Mouse (Mus musculus): ENCODE data around the gene Dhx8. TPM values are rescaled to one million over a fixed set of nuclear protein-coding genes. Genes with fewer than 3 reads are reported as not detected.

The Dhx8 gene
- polyA plus RNA-seq, 1 experiment from 2014 or later = 16.3 TPM

- 62% methylated on average over 8 of the region's 8 CpGs for WGBS (ENCODE audit: insufficient replicate concordance)
- H3K4me3 ChIP-seq (ENCODE audit: low read depth, low read length) = no peak overlapping the region
- ATAC-seq (ENCODE audit: low read depth) = no peak
- no peak overlapping the region for H3K27ac ChIP-seq (ENCODE audit: low read length)
- H3K9me3 ChIP-seq (replicated peaks; ENCODE audit: control insufficient read depth, low read length) = no peaks in the 10 kb centered on the region
- H3K27me3 ChIP-seq (ENCODE audit: control insufficient read depth, insufficient read depth, low read depth, low read length) = no peaks in the 10 kb centered on the region
- H3K4me2 ChIP-seq (ENCODE audit: low read depth, low read length) = no peak overlapping the region
- H3K9ac ChIP-seq (ENCODE audit: low read depth, low read length) = no peak overlapping the region
- H3K36me3 ChIP-seq (ENCODE audit: control insufficient read depth, insufficient read depth) = no peaks in the 10 kb centered on the region
- no peaks in the 10 kb centered on the region for H3K4me1 ChIP-seq (ENCODE audit: control insufficient read depth, low read depth, low read length)
These were observed 7.7 kb upstream of the Dhx8 start for GRCm38 (mm10) chr11:101725043-101725442.

DNA sequence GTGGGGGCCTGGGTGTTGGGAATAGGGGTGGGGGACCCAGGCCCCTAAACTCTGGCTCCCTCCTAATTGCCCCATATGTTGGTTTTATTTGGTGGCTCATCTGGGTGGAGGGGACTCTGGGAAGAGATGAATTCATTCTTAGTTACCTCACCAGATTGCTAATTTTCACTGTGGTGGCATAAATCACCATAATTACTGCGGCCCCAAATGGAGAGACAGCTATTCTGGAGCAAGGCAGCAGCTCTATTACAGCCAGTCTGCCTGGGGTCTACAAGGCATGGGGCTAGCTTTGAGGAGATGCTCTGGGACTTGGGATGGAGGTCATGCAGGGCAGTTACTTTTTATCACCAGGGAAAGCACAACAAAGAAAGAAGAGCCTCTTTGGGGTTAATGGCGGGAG, 6.0 kb upstream of the Dhx8 start:
- no peak for ATAC-seq (ENCODE audit: low read depth)
- no peaks in the 10 kb centered on the region for H3K4me1 ChIP-seq (ENCODE audit: control insufficient read depth, low read depth, low read length)
- no peak overlapping the region for H3K4me2 ChIP-seq (ENCODE audit: low read depth, low read length)
- H3K27ac ChIP-seq (ENCODE audit: low read length) = no peak overlapping the region
- H3K9ac ChIP-seq (ENCODE audit: low read depth, low read length) = no peak overlapping the region
- H3K9me3 ChIP-seq (replicated peaks; ENCODE audit: control insufficient read depth, low read length) = no peaks in the 10 kb centered on the region
- WGBS (ENCODE audit: insufficient replicate concordance) = 66% methylated on average over 2 of the region's 2 CpGs
- H3K27me3 ChIP-seq (ENCODE audit: control insufficient read depth, insufficient read depth, low read depth, low read length) = no peaks in the 10 kb centered on the region
- no peaks in the 10 kb centered on the region for H3K36me3 ChIP-seq (ENCODE audit: control insufficient read depth, insufficient read depth)
- no peak overlapping the region for H3K4me3 ChIP-seq (ENCODE audit: low read depth, low read length)

DNA sequence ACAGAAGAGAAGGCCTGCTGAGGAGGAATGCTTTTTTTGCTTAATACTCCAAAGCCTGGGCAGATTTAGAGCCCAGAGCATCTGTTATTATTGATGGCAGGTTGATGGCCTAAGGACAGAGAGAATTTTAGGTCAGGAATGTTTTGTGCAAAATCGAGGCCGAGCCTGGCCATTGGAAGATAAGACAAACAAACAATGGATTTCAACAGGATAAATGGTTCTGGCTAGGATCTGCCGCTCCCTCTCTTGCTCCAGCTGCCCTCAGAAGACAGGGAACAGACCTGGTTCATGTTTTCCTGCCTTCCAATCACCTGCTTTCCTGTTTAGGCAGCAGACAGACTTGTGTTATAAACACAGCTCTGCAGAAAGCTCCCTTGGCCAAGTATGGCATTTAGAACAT, 3.4 kb upstream of the Dhx8 start:
- Histone ChIP-seq H3K9me3 (replicated peaks; ENCODE audit: control insufficient read depth, low read length) (no peaks in the 10 kb centered on the region), H3K27ac (ENCODE audit: low read length) (no peak overlapping the region), H3K27me3 (ENCODE audit: control insufficient read depth, insufficient read depth, low read depth, low read length) (no peaks in the 10 kb centered on the region), H3K4me3 (ENCODE audit: low read depth, low read length) (no peak overlapping the region), H3K4me1 (ENCODE audit: control insufficient read depth, low read depth, low read length) (peaks cover 11% of the 10 kb centered on the region), H3K4me2 (ENCODE audit: low read depth, low read length) (no peak overlapping the region), H3K9ac (ENCODE audit: low read depth, low read length) (no peak overlapping the region), H3K36me3 (ENCODE audit: control insufficient read depth, insufficient read depth) (no peaks in the 10 kb centered on the region)
- ATAC-seq (ENCODE audit: low read depth) = no peak
- WGBS (ENCODE audit: insufficient replicate concordance) = 45% methylated on average over 3 of the region's 3 CpGs

DNA sequence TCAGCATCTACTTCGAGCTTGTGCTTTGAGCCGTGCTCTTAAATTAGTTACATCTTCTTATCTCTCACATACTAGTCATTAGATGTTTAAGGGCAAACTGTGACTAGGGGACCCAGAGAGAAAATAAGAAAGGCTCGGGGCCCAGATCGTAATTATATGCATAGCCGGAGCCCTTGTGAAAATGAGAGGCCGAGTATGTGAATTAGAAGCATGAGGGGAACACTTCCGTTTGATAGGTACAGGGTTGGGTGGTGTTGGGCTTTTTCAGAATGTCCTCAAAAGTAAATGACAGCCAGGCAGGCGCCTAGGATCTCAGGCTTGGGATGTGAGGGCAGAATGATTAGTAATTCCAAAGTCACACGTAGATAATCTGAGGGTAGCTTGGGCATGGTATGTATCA, 877 bp downstream of the Dhx8 start:
- H3K9me3 ChIP-seq (replicated peaks; ENCODE audit: control insufficient read depth, low read length) = no peaks in the 10 kb centered on the region
- peak overlapping the region; percentile 88 for H3K9ac ChIP-seq (ENCODE audit: low read depth, low read length)
- peak overlapping the region; percentile 85 for H3K27ac ChIP-seq (ENCODE audit: low read length)
- peak overlapping the region; percentile 87 for H3K4me2 ChIP-seq (ENCODE audit: low read depth, low read length)
- H3K27me3 ChIP-seq (ENCODE audit: control insufficient read depth, insufficient read depth, low read depth, low read length) = no peaks in the 10 kb centered on the region
- peaks cover 11% of the 10 kb centered on the region for H3K4me1 ChIP-seq (ENCODE audit: control insufficient read depth, low read depth, low read length)
- no peak for ATAC-seq (ENCODE audit: low read depth)
- H3K4me3 ChIP-seq (ENCODE audit: low read depth, low read length) = peak overlapping the region; percentile 89
- peaks cover 19% of the 10 kb centered on the region for H3K36me3 ChIP-seq (ENCODE audit: control insufficient read depth, insufficient read depth)
- 13% methylated on average over 9 of the region's 9 CpGs for WGBS (ENCODE audit: insufficient replicate concordance)

- no peak for ATAC-seq (ENCODE audit: low read depth)
- Histone ChIP-seq H3K9ac (ENCODE audit: low read depth, low read length) (no peak overlapping the region), H3K36me3 (ENCODE audit: control insufficient read depth, insufficient read depth) (peaks cover 67% of the 10 kb centered on the region), H3K27me3 (ENCODE audit: control insufficient read depth, insufficient read depth, low read depth, low read length) (no peaks in the 10 kb centered on the region), H3K27ac (ENCODE audit: low read length) (no peak overlapping the region), H3K4me2 (ENCODE audit: low read depth, low read length) (no peak overlapping the region), H3K4me1 (ENCODE audit: control insufficient read depth, low read depth, low read length) (no peaks in the 10 kb centered on the region; the same call in none of the 2 replicates), H3K4me3 (ENCODE audit: low read depth, low read length) (no peak overlapping the region), H3K9me3 (replicated peaks; ENCODE audit: control insufficient read depth, low read length) (no peaks in the 10 kb centered on the region)
- 93% methylated on average over 8 of the region's 8 CpGs for WGBS (ENCODE audit: insufficient replicate concordance)
These were observed 23.9 kb downstream of the Dhx8 start for GRCm38 (mm10) chr11:101756616-101757015.

GRCm38 (mm10) chr11:101757366-101757765, 24.6 kb downstream of the Dhx8 start:
- Histone ChIP-seq H3K36me3 (ENCODE audit: control insufficient read depth, insufficient read depth) (peaks cover 64% of the 10 kb centered on the region), H3K27ac (ENCODE audit: low read length) (no peak overlapping the region)

GRCm38 (mm10) chr11:101758431-101758830, 25.7 kb downstream of the Dhx8 start:
- H3K36me3 ChIP-seq (ENCODE audit: control insufficient read depth, insufficient read depth) = peaks cover 55% of the 10 kb centered on the region
- no peaks in the 10 kb centered on the region for H3K27me3 ChIP-seq (ENCODE audit: control insufficient read depth, insufficient read depth, low read depth, low read length)
- no peak overlapping the region for H3K27ac ChIP-seq (ENCODE audit: low read length)
- H3K4me3 ChIP-seq (ENCODE audit: low read depth, low read length) = no peak overlapping the region
- H3K4me1 ChIP-seq (ENCODE audit: control insufficient read depth, low read depth, low read length) = no peaks in the 10 kb centered on the region; the same call in none of the 2 replicates
- H3K4me2 ChIP-seq (ENCODE audit: low read depth, low read length) = no peak overlapping the region
- no peak for ATAC-seq (ENCODE audit: low read depth)
- 79% methylated on average over 5 of the region's 5 CpGs for WGBS (ENCODE audit: insufficient replicate concordance)
- H3K9ac ChIP-seq (ENCODE audit: low read depth, low read length) = no peak overlapping the region
- H3K9me3 ChIP-seq (replicated peaks; ENCODE audit: control insufficient read depth, low read length) = no peaks in the 10 kb centered on the region

More at GRCm38 (mm10) chr11:101757366-101757765, 24.6 kb downstream of the Dhx8 start:
- Histone ChIP-seq H3K4me2 (ENCODE audit: low read depth, low read length) (no peak overlapping the region), H3K4me1 (ENCODE audit: control insufficient read depth, low read depth, low read length) (no peaks in the 10 kb centered on the region; the same call in none of the 2 replicates), H3K9me3 (replicated peaks; ENCODE audit: control insufficient read depth, low read length) (no peaks in the 10 kb centered on the region), H3K4me3 (ENCODE audit: low read depth, low read length) (no peak overlapping the region), H3K9ac (ENCODE audit: low read depth, low read length) (no peak overlapping the region), H3K27me3 (ENCODE audit: control insufficient read depth, insufficient read depth, low read depth, low read length) (no peaks in the 10 kb centered on the region)
- WGBS (ENCODE audit: insufficient replicate concordance) = 88% methylated on average over 8 of the region's 8 CpGs
- no peak for ATAC-seq (ENCODE audit: low read depth)

DNA sequence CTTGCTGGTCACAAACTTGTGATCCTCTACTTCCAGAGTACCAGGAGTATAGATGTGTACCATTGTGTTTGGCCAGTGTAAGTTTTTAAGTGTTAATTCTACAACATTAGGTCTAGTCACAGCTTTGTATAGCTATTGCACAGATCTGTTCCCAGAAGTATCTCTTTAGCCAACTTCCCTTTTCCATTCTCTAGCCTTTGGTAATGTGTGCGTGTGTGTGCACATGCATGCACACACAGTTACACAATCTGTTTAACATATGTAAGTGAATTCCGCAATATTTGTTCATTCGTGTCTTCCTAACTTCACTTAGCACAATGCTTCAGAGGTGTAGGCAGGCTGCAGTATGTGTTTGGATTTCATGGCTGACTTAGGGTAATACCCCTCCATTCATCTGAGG, 26.8 kb downstream of the Dhx8 start:
- no peak overlapping the region for H3K27ac ChIP-seq (ENCODE audit: low read length)
- H3K4me2 ChIP-seq (ENCODE audit: low read depth, low read length) = no peak overlapping the region
- H3K27me3 ChIP-seq (ENCODE audit: control insufficient read depth, insufficient read depth, low read depth, low read length) = no peaks in the 10 kb centered on the region
- no peaks in the 10 kb centered on the region for H3K9me3 ChIP-seq (replicated peaks; ENCODE audit: control insufficient read depth, low read length)
- H3K36me3 ChIP-seq (ENCODE audit: control insufficient read depth, insufficient read depth) = peaks cover 54% of the 10 kb centered on the region
- ATAC-seq (ENCODE audit: low read depth) = no peak
- 74% methylated on average over 3 of the region's 3 CpGs for WGBS (ENCODE audit: insufficient replicate concordance)
- no peak overlapping the region for H3K9ac ChIP-seq (ENCODE audit: low read depth, low read length)
- no peak overlapping the region for H3K4me3 ChIP-seq (ENCODE audit: low read depth, low read length)
- H3K4me1 ChIP-seq (ENCODE audit: control insufficient read depth, low read depth, low read length) = no peaks in the 10 kb centered on the region; the same call in none of the 2 replicates

DNA sequence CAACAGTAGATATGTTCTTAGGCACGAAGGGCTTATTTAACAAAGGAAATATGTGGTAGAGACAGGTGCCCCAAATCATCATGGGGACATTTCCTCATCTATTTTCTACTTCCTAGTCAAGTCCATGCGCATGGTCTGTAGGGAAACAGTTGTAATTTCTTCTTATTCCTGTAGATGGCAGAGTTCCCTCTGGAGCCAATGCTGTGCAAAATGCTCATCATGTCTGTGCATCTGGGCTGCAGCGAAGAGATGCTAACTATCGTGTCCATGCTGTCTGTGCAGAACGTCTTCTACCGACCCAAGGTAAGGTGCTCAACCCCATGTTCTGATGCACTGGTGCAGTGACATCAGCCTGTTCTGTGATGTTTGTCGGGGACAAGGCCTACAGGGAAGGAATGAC, 31.0 kb downstream of the Dhx8 start:
- Histone ChIP-seq H3K9ac (ENCODE audit: low read depth, low read length) (no peak overlapping the region), H3K27ac (ENCODE audit: low read length) (no peak overlapping the region), H3K36me3 (ENCODE audit: control insufficient read depth, insufficient read depth) (peaks cover 55% of the 10 kb centered on the region), H3K27me3 (ENCODE audit: control insufficient read depth, insufficient read depth, low read depth, low read length) (no peaks in the 10 kb centered on the region), H3K4me3 (ENCODE audit: low read depth, low read length) (no peak overlapping the region), H3K4me2 (ENCODE audit: low read depth, low read length) (no peak overlapping the region), H3K9me3 (replicated peaks; ENCODE audit: control insufficient read depth, low read length) (no peaks in the 10 kb centered on the region), H3K4me1 (ENCODE audit: control insufficient read depth, low read depth, low read length) (no peaks in the 10 kb centered on the region; the same call in none of the 2 replicates)
- 44% methylated on average over 7 of the region's 7 CpGs for WGBS (ENCODE audit: insufficient replicate concordance)
- no peak for ATAC-seq (ENCODE audit: low read depth)
